Mouse (Mus musculus) pancreas, adult 10 weeks (tissue): Measurements from ENCODE around the gene Hacd2. TPM values are rescaled to one million over a fixed set of nuclear protein-coding genes. Genes with fewer than 3 reads are reported as not detected.

Experiments used
- polyA plus RNA-seq: library from polyadenylated mRNA; stranded (reverse); fragments of 350-450 nt; fragmentation: Illumina TruSeq; extraction: RNeasy Lipid Tissue Mini Kit (QIAGEN cat#74804); gene quantifications from one replicate; pipeline ENCODE4 v1.2.3, GENCODE M21; 2015; ENCODE audit warnings: low read depth, low replicate concordance; ENCODE audit not compliant: insufficient read depth

The Hacd2 gene
- polyA plus RNA-seq: 6.4 TPM

GRCm38 (mm10) chr16:35022242-35023137 is at the start of gene Hacd2:
Gene Hacd2, plus strand, starts transcription at chr16:35022428.

GRCm38 (mm10) chr16:35154641-35155390 is 132.6 kb downstream of the Hacd2 start, which contains the start of gene Adcy5:
Gene Adcy5, plus strand, starts transcription at chr16:35154877.

Other genes starting within 250 kb of the Hacd2 start
- gene Adcy5, start 132.4 kb downstream of the Hacd2 start, polyA plus RNA-seq: 2.8 TPM